Mouse (Mus musculus): ENCODE measurements at regions not wholly inside any gene's neighbourhood (a gene's known extent, or its start where the extent isn't known, plus 50 kb on each side); places are given as distances from the start of the nearest gene placed in this dataset.
"Not testable (repeated sequence)": the region's sequence is repeated elsewhere in the genome, so short reads cannot be mapped to it uniquely, and the experiment has no call there.

- ATAC-seq (ENCODE audit: low FRiP score) (no peak), DNase-seq (ENCODE audit: low spot score) (no peak)
- Histone ChIP-seq H3K4me1 (ENCODE audit: insufficient read depth, low read length) (no peaks in the 10 kb centered on the region), H3K27ac (ENCODE audit: low read depth, low read length) (no peak overlapping the region), H3K4me2 (ENCODE audit: low read depth, low read length, poor library complexity, severe bottlenecking) (no peak overlapping the region), H3K4me3 (ENCODE audit: low read depth, low read length) (no peak overlapping the region), H3K9ac (replicated peaks; ENCODE audit: low read length, poor library complexity, severe bottlenecking) (no peak overlapping the region), H3K36me3 (ENCODE audit: insufficient read depth, low read length) (no peaks in the 10 kb centered on the region), H3K9me3 (ENCODE audit: low read length) (no peaks in the 10 kb centered on the region), H3K27me3 (ENCODE audit: insufficient read depth, low read length) (no peaks in the 10 kb centered on the region)
- WGBS, result 90% methylated on average over 2 of the region's 2 CpGs
- no peak for TF ChIP-seq CTCF (IDR thresholded peaks at IDR 0.05)
Measured at GRCm38 (mm10) chr15:37080931-37081330, 73.4 kb upstream of the Zfp706 start.

DNA sequence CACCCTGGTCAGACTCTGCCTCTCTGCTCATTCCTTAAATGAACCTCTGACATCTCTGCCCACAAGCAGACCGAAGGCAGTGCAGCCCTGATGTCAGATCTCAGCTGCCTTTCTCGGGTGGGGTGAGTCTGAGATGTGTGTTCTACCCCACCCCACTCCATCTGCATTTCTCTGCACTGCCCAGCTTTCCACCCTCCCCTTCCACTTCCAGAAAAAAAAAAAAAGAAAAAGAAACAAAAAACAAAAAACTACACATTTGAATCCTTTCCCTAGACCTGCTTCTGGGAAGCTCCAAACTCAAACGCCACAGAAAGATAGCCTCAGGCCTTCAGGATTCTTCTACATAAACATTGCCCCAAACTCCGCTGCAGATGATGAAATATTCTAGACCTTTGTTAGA lies 72.8 kb upstream of the Zfp706 start:
- no peaks in the 10 kb centered on the region for H3K27me3 ChIP-seq (ENCODE audit: insufficient read depth, low read length)
- 92% methylated on average over 4 of the region's 4 CpGs for WGBS
- no peak overlapping the region for H3K27ac ChIP-seq (ENCODE audit: low read depth, low read length)
- DNase-seq (ENCODE audit: low spot score) (no peak), ATAC-seq (ENCODE audit: low FRiP score) (no peak)
- H3K36me3 ChIP-seq (ENCODE audit: insufficient read depth, low read length), result no peaks in the 10 kb centered on the region
- no peak overlapping the region for H3K9ac ChIP-seq (replicated peaks; ENCODE audit: low read length, poor library complexity, severe bottlenecking)
- no peak overlapping the region for H3K4me2 ChIP-seq (ENCODE audit: low read depth, low read length, poor library complexity, severe bottlenecking)
- no peaks in the 10 kb centered on the region for H3K9me3 ChIP-seq (ENCODE audit: low read length)
- H3K4me3 ChIP-seq (ENCODE audit: low read depth, low read length), result no peak overlapping the region
- TF ChIP-seq CTCF (IDR thresholded peaks at IDR 0.05), result no peak
- H3K4me1 ChIP-seq (ENCODE audit: insufficient read depth, low read length), result no peaks in the 10 kb centered on the region

GRCm38 (mm10) chr15:37074207-37074606 lies 66.6 kb upstream of the Zfp706 start:
- H3K9me3 ChIP-seq (ENCODE audit: low read length); H3K36me3 ChIP-seq (ENCODE audit: insufficient read depth, low read length); H3K9ac ChIP-seq (replicated peaks; ENCODE audit: low read length, poor library complexity, severe bottlenecking); H3K4me2 ChIP-seq (ENCODE audit: low read depth, low read length, poor library complexity, severe bottlenecking); H3K4me1 ChIP-seq (ENCODE audit: insufficient read depth, low read length); DNase-seq (ENCODE audit: low spot score); H3K27ac ChIP-seq (ENCODE audit: low read depth, low read length); ATAC-seq (ENCODE audit: low FRiP score); H3K27me3 ChIP-seq (ENCODE audit: insufficient read depth, low read length); H3K4me3 ChIP-seq (ENCODE audit: low read depth, low read length): not testable (repeated sequence)
- WGBS, result 97% methylated on average over 2 of the region's 2 CpGs

DNA sequence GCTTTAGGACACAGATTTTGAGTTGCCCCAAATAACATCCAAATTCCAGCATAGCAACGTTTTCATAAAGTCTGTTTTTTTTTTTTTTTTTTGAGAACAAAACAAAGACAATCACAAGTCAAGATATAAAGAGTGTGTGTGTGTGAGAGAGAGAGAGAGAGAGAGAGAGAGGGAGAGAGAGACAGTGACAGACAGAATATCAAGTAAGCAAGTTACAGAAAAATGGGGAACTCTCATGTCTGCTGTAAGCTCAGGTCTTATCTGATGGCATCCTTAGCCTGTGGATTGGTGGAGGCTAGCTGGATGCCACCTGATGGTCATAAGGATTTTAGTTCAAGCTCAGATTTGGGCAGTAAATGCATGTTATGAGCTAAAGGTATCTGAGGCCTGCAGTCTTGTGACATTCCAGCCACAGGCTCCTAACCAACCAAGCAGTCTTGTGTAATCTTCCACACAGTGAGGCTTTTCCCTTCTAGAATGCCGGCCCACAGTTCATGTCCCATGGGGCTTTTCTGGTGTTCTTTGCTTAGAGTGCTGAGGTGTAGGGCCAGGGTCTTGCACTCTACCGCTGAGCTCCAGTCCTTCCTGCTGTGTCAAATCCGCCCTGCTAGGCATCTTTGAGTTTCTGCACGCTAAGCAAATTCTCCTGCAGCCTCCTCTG lies 64.8 kb upstream of the Zfp706 start:
- no peak overlapping the region for H3K4me2 ChIP-seq (ENCODE audit: low read depth, low read length, poor library complexity, severe bottlenecking)
- WGBS, result 76% methylated on average over 5 of the region's 5 CpGs
- ATAC-seq (ENCODE audit: low FRiP score) (no peak), DNase-seq (ENCODE audit: low spot score) (no peak)
- H3K27ac ChIP-seq (ENCODE audit: low read depth, low read length), result no peak overlapping the region
- no peaks in the 10 kb centered on the region for H3K36me3 ChIP-seq (ENCODE audit: insufficient read depth, low read length)
- no peaks in the 10 kb centered on the region for H3K4me1 ChIP-seq (ENCODE audit: insufficient read depth, low read length)
- H3K4me3 ChIP-seq (ENCODE audit: low read depth, low read length), result no peak overlapping the region
- no peaks in the 10 kb centered on the region for H3K27me3 ChIP-seq (ENCODE audit: insufficient read depth, low read length)
- no peaks in the 10 kb centered on the region for H3K9me3 ChIP-seq (ENCODE audit: low read length)
- TF ChIP-seq CTCF (IDR thresholded peaks at IDR 0.05), result no peak
- H3K9ac ChIP-seq (replicated peaks; ENCODE audit: low read length, poor library complexity, severe bottlenecking), result no peak overlapping the region

DNA sequence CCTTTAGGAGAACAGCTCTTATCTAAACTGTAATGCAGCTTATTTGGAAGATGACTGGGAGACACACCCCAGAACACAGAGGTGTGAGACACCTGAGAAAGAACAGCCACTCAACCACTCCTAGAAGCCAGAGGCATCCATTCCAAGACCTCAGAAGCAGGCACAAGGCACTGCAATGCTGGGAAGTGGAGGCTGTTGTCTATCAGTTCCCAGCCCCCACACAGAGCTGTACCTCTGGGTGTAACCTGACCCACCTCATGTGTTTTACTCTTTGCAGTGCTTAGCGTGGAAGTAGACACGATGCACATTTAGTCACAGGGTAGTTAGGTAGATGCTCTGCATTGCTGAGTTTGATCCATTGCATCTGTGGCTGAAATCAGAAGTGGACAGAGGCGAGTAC lies 62.6 kb upstream of the Zfp706 start:
- no peak for TF ChIP-seq CTCF (IDR thresholded peaks at IDR 0.05)
- WGBS, result 87% methylated on average over 3 of the region's 3 CpGs
- no peak for ATAC-seq (ENCODE audit: low FRiP score)

GRCm38 (mm10) chr15:37067326-37067725 lies 59.8 kb upstream of the Zfp706 start:
- no peaks in the 10 kb centered on the region for H3K4me1 ChIP-seq (ENCODE audit: insufficient read depth, low read length)
- no peak for ATAC-seq (ENCODE audit: low FRiP score)
- no peaks in the 10 kb centered on the region for H3K27me3 ChIP-seq (ENCODE audit: insufficient read depth, low read length)

More for the DNA sequence above, 62.6 kb upstream of the Zfp706 start:
- no peak overlapping the region for H3K27ac ChIP-seq (ENCODE audit: low read depth, low read length)
- no peaks in the 10 kb centered on the region for H3K4me1 ChIP-seq (ENCODE audit: insufficient read depth, low read length)
- no peaks in the 10 kb centered on the region for H3K9me3 ChIP-seq (ENCODE audit: low read length)
- no peak overlapping the region for H3K4me2 ChIP-seq (ENCODE audit: low read depth, low read length, poor library complexity, severe bottlenecking)
- DNase-seq (ENCODE audit: low spot score), result no peak
- no peak overlapping the region for H3K9ac ChIP-seq (replicated peaks; ENCODE audit: low read length, poor library complexity, severe bottlenecking)
- H3K27me3 ChIP-seq (ENCODE audit: insufficient read depth, low read length), result no peaks in the 10 kb centered on the region
- H3K4me3 ChIP-seq (ENCODE audit: low read depth, low read length), result no peak overlapping the region
- no peaks in the 10 kb centered on the region for H3K36me3 ChIP-seq (ENCODE audit: insufficient read depth, low read length)

More at GRCm38 (mm10) chr15:37067326-37067725, 59.8 kb upstream of the Zfp706 start:
- Histone ChIP-seq H3K9me3 (ENCODE audit: low read length) (no peaks in the 10 kb centered on the region), H3K4me3 (ENCODE audit: low read depth, low read length) (no peak overlapping the region), H3K27ac (ENCODE audit: low read depth, low read length) (no peak overlapping the region), H3K36me3 (ENCODE audit: insufficient read depth, low read length) (no peaks in the 10 kb centered on the region), H3K4me2 (ENCODE audit: low read depth, low read length, poor library complexity, severe bottlenecking) (no peak overlapping the region), H3K9ac (replicated peaks; ENCODE audit: low read length, poor library complexity, severe bottlenecking) (no peak overlapping the region)
- DNase-seq (ENCODE audit: low spot score), result no peak
- no peak for TF ChIP-seq CTCF (IDR thresholded peaks at IDR 0.05)
- WGBS, result 90% methylated on average over 4 of the region's 4 CpGs

Data from midbrain, postnatal 0 days (tissue).